ENCODE assay signal across 20 mouse cellular contexts in genomic region chr8:92084124-92084523, GRCm38 (mm10).
A peak's percentile ranks its signal among the peaks of the same experiment; 100 is the strongest.
DNase-seq lines count a peak whose midpoint lies in the region; ATAC-seq lines count a peak whose summit lies in the region.
"Had no signal": no experiment of that assay in that cellular context is flagged by ENCODE, and none has a peak within 500 bp of the region (broad histone marks: within the 10 kb centered on the region; RNA-seq: fewer than 3 reads in every experiment).

No protein-coding gene starts in this region.

- no peaks in the 10 kb centered on the region for H3K27me3 ChIP-seq in lung, embryonic 16.5 days (ENCODE audit: control insufficient read depth, insufficient read depth, low read depth, low read length)
- H3K27me3 ChIP-seq: heart, embryonic 15.5 days had no signal

- no peak overlapping the region for H3K4me2 ChIP-seq in lung, embryonic 16.5 days (ENCODE audit: low read depth, low read length)
- H3K4me2 ChIP-seq: embryonic facial prominence, embryonic 13.5 days; forebrain, embryonic 12.5 days; heart, embryonic 15.5 days had no signal

- no peaks in the 10 kb centered on the region for H3K9me3 ChIP-seq in lung, embryonic 16.5 days (ENCODE audit: control insufficient read depth, low read length)
- H3K9me3 ChIP-seq: embryonic facial prominence, embryonic 13.5 days; forebrain, embryonic 12.5 days; heart, embryonic 10.5 days; heart, embryonic 15.5 days had no signal

- H3K9ac ChIP-seq in lung, embryonic 16.5 days (ENCODE audit: low read length): no peak overlapping the region
- H3K9ac ChIP-seq: embryonic facial prominence, embryonic 13.5 days; forebrain, embryonic 12.5 days; heart, embryonic 15.5 days had no signal

- no peaks in the 10 kb centered on the region for H3K36me3 ChIP-seq in lung, embryonic 16.5 days (ENCODE audit: control insufficient read depth, insufficient read depth, low read length)
- H3K36me3 ChIP-seq: embryonic facial prominence, embryonic 13.5 days; forebrain, embryonic 12.5 days; heart, embryonic 10.5 days; heart, embryonic 15.5 days had no signal

- H3K4me1 ChIP-seq in lung, embryonic 16.5 days (replicated peaks; ENCODE audit: control insufficient read depth, insufficient read depth, low read length): no peaks in the 10 kb centered on the region
- H3K4me1 ChIP-seq: embryonic facial prominence, embryonic 13.5 days; heart, embryonic 15.5 days had no signal

- no peak overlapping the region for H3K4me3 ChIP-seq in lung, embryonic 16.5 days (ENCODE audit: low read length)
- H3K4me3 ChIP-seq: embryonic facial prominence, embryonic 13.5 days; forebrain, embryonic 12.5 days; heart, embryonic 10.5 days; heart, embryonic 15.5 days had no signal

- DNase-seq in retina, postnatal 1 day: peak; percentile 20
- DNase-seq in retina, embryonic 14.5 days (ENCODE audit: low spot score): no peak
- DNase-seq in lung, postnatal 25 days (ENCODE audit: low spot score): peak; percentile 26
- DNase-seq in left cerebral cortex, adult 11 months (ENCODE audit: low spot score): no peak
- DNase-seq: adrenal gland, adult 8-10 months; adrenal gland, postnatal 36 days; cerebellum, adult 2 months; cerebellum, postnatal 10 days; gastrocnemius, postnatal 36 days; heart, adult 18-20 months; heart, postnatal 14 days had no signal

- WGBS in lung, embryonic 16.5 days: 58% methylated on average over 2 of the region's 2 CpGs

- ATAC-seq in lung, embryonic 16.5 days (ENCODE audit: low read depth): peak; percentile 74
- no peak for ATAC-seq in megakaryocyte progenitor cell, adult 5-6 weeks (replicated peaks; ENCODE audit: poor library complexity)
- ATAC-seq: forebrain, embryonic 16.5 days; hindbrain, embryonic 16.5 days; inflammation-experienced regulatory T-cells, adult 6 months had no signal

- no peak overlapping the region for H3K27ac ChIP-seq in lung, embryonic 16.5 days (ENCODE audit: low read length)
- H3K27ac ChIP-seq: embryonic facial prominence, embryonic 13.5 days; forebrain, embryonic 12.5 days; heart, embryonic 10.5 days; heart, embryonic 15.5 days had no signal

Comparison
In these comparisons a context has a peak if more than half of its experiments do, and no peak if none do; other contexts are left out.
1. DNase-seq: peak in retina, postnatal 1 day (single experiment) and lung, postnatal 25 days (single experiment); none in retina, embryonic 14.5 days (single experiment) and left cerebral cortex, adult 11 months (single experiment).